Mouse (Mus musculus) CH12.LX (cell line): ENCODE results near the gene Vmn1r4.

Source experiments
- CHD2 ChIP-seq: IDR thresholded peaks from 2 replicates; pipeline ENCODE4 v1.6.1; 2011; ENCODE audit warnings: low read length, improper control_type of control experiment
- CTCF ChIP-seq, 2 experiments: IDR thresholded peaks in 1 of 2; conservative IDR thresholded peaks in 1 of 2; 2 replicates each; pipeline ENCODE4 v1.5.1; 2011 to 2012; ENCODE audit warnings: low read depth in 2 of 2, low read length in 2 of 2, improper control_type of control experiment in 1 of 2, inconsistent platforms in 1 of 2, mild to moderate bottlenecking in 1 of 2, moderate library complexity in 1 of 2
- ELF1 ChIP-seq: IDR thresholded peaks from 2 replicates; pipeline ENCODE4 v1.6.1; 2014; ENCODE audit warnings: low read depth, mild to moderate bottlenecking, inconsistent platforms, low read length, improper control_type of control experiment
- IRF4 ChIP-seq: IDR thresholded peaks from 2 replicates; pipeline ENCODE4 v1.6.1; 2014; ENCODE audit warnings: low read depth, mild to moderate bottlenecking, inconsistent platforms, low read length, improper control_type of control experiment
- MEF2A ChIP-seq: IDR thresholded peaks from 2 replicates; pipeline ENCODE4 v1.6.1; 2014; ENCODE audit warnings: low read depth, mild to moderate bottlenecking, inconsistent platforms, low read length, improper control_type of control experiment, borderline replicate concordance
- MXI1 ChIP-seq: IDR thresholded peaks from 2 replicates; pipeline ENCODE4 v1.6.1; 2011; ENCODE audit warnings: mild to moderate bottlenecking, low read depth, low read length, improper control_type of control experiment
- MYC ChIP-seq: IDR thresholded peaks from 2 replicates; pipeline ENCODE4 v1.6.1; 2011; ENCODE audit warnings: low read depth, mild to moderate bottlenecking, improper control_type of control experiment, low read length
- NELFE ChIP-seq: IDR thresholded peaks from 2 replicates; pipeline ENCODE4 v1.6.1; 2011; ENCODE audit warnings: low read depth, low read length, improper control_type of control experiment
- NRF1 ChIP-seq: IDR thresholded peaks from 2 replicates; pipeline ENCODE4 v1.6.1; 2014; ENCODE audit warnings: low read depth, mild to moderate bottlenecking, inconsistent platforms, low read length, improper control_type of control experiment, moderate library complexity

GRCm38 (mm10) chr6:56899601-56900000 is 24.2 kb upstream of the Vmn1r4 start:
- TF ChIP-seq NRF1 (no peak), MYC (no peak), CTCF (conservative IDR thresholded peaks at IDR 0.05 in 1 of 2, IDR thresholded peaks at IDR 0.05 in 1 of 2; ENCODE audit: low read depth in 2 of 2, low read length in 2 of 2) (no peak), CHD2 (no peak), ELF1 (no peak), IRF4 (no peak), MXI1 (no peak), NELFE (no peak), MEF2A (no peak)
